Mouse (Mus musculus) intestine, embryonic 14.5 days (tissue): ENCODE measurements at regions not wholly inside any gene's neighbourhood (a gene's known extent, or its start where the extent isn't known, plus 50 kb on each side); places are given as distances from the start of the nearest gene placed in this dataset.

Experiments used
- ATAC-seq: fragments of 200-750 bp; cut with Nextera tagmentation; replicated peaks from 2 replicates; pipeline ENCODE4 v1.8.0; 2017; ENCODE audit warnings: low read depth, moderate number of reproducible peaks, moderate TSS enrichment, moderate library complexity; ENCODE audit not compliant: low FRiP score, low TSS enrichment
- DNase-seq: peaks from one replicate; pipeline ENCODE4 v3.0.0-alpha.2; 2018; ENCODE audit warnings: low spot score
- H3K27ac ChIP-seq: fragments of 300-500 bp; sonication (generic); 2 replicates; pipeline ENCODE4 v1.5.1; 2014; ENCODE audit warnings: low read depth, mild to moderate bottlenecking, control low read depth
- H3K27me3 ChIP-seq: fragments of 300-500 bp; sonication (generic); replicated peaks from 2 replicates; pipeline ENCODE4 v1.6.1; 2014; ENCODE audit warnings: low read length, control low read depth; ENCODE audit not compliant: control insufficient read depth, insufficient read depth
- H3K36me3 ChIP-seq: fragments of 300-500 bp; sonication (generic); 2 replicates; pipeline ENCODE4 v1.6.1; 2014; ENCODE audit warnings: low read length, control low read depth; ENCODE audit not compliant: control insufficient read depth, insufficient read depth
- H3K4me1 ChIP-seq: fragments of 300-500 bp; sonication (generic); replicated peaks from 2 replicates; pipeline ENCODE4 v1.6.1; 2014; ENCODE audit warnings: low read length, control low read depth, mixed read lengths; ENCODE audit not compliant: control insufficient read depth, insufficient read depth
- H3K4me2 ChIP-seq: fragments of 300-500 bp; sonication (generic); 2 replicates; pipeline ENCODE4 v1.6.1; 2014; ENCODE audit warnings: low read length
- H3K4me3 ChIP-seq: fragments of 300-500 bp; sonication (generic); 2 replicates; pipeline ENCODE4 v1.5.1; 2014; ENCODE audit warnings: low read depth, low read length, control low read depth, mixed read lengths
- H3K9ac ChIP-seq: fragments of 300-500 bp; sonication (generic); 2 replicates; pipeline ENCODE4 v1.6.1; 2014; ENCODE audit warnings: mild to moderate bottlenecking, low read length
- H3K9me3 ChIP-seq: fragments of 300-500 bp; sonication (generic); 2 replicates; pipeline ENCODE4 v1.6.1; 2016; ENCODE audit warnings: low read length, control low read depth; ENCODE audit not compliant: control insufficient read depth
- WGBS: fragments of 180-500 bp; shearing (Covaris S2); extraction: QIAGEN DNeasy Blood & Tissue Kit; methylation state at CpG from one replicate; pipeline ENCODE4 v1.1.7; 2014; 5-methylcytosine and 5-hydroxymethylcytosine counted together

- Histone ChIP-seq H3K4me3 (no peak overlapping the region), H3K27ac (no peak overlapping the region), H3K36me3 (no peaks in the 10 kb centered on the region), H3K9ac (no peak overlapping the region), H3K9me3 (no peaks in the 10 kb centered on the region), H3K4me2 (no peak overlapping the region), H3K4me1 (no peaks in the 10 kb centered on the region), H3K27me3 (no peaks in the 10 kb centered on the region)
- WGBS = 34% methylated on average over 11 of the region's 11 CpGs
- DNase-seq (no peak), ATAC-seq (no peak)
Measured at GRCm38 (mm10) chr12:77048380-77048779, 86.4 kb upstream of the Max start.

- no peak for ATAC-seq
- WGBS = 87% methylated on average over 1 of the region's 1 CpGs
- H3K4me3 ChIP-seq = no peak overlapping the region
Measured at GRCm38 (mm10) chr12:77047273-77047672, 85.3 kb upstream of the Max start.

GRCm38 (mm10) chr12:77045956-77046355, 84.0 kb upstream of the Max start:
- Histone ChIP-seq H3K4me3 (no peak overlapping the region), H3K9ac (no peak overlapping the region), H3K4me1 (no peaks in the 10 kb centered on the region), H3K27me3 (no peaks in the 10 kb centered on the region), H3K36me3 (no peaks in the 10 kb centered on the region), H3K9me3 (no peaks in the 10 kb centered on the region), H3K27ac (no peak overlapping the region), H3K4me2 (no peak overlapping the region)
- WGBS = 71% methylated on average over 2 of the region's 2 CpGs
- DNase-seq (no peak), ATAC-seq (no peak)

More at GRCm38 (mm10) chr12:77047273-77047672, 85.3 kb upstream of the Max start:
- H3K4me2 ChIP-seq = no peak overlapping the region
- H3K27ac ChIP-seq = no peak overlapping the region
- H3K9me3 ChIP-seq = no peaks in the 10 kb centered on the region
- H3K36me3 ChIP-seq = no peaks in the 10 kb centered on the region
- no peak overlapping the region for H3K9ac ChIP-seq
- H3K27me3 ChIP-seq = no peaks in the 10 kb centered on the region
- DNase-seq = no peak
- no peaks in the 10 kb centered on the region for H3K4me1 ChIP-seq

- 71% methylated on average over 10 of the region's 10 CpGs for WGBS
- Histone ChIP-seq H3K9me3 (no peaks in the 10 kb centered on the region), H3K27me3 (no peaks in the 10 kb centered on the region), H3K36me3 (no peaks in the 10 kb centered on the region), H3K4me2 (no peak overlapping the region), H3K4me1 (no peaks in the 10 kb centered on the region), H3K27ac (no peak overlapping the region), H3K9ac (no peak overlapping the region), H3K4me3 (no peak overlapping the region)
- no peak for ATAC-seq
- DNase-seq = no peak
Measured at GRCm38 (mm10) chr12:77045356-77045755, 83.4 kb upstream of the Max start.

GRCm38 (mm10) chr12:77042356-77042755, 80.4 kb upstream of the Max start:
- DNase-seq (no peak), ATAC-seq (no peak)
- WGBS = 72% methylated on average over 3 of the region's 4 CpGs
- Histone ChIP-seq H3K27ac (no peak overlapping the region), H3K9ac (no peak overlapping the region), H3K4me1 (no peaks in the 10 kb centered on the region), H3K9me3 (no peaks in the 10 kb centered on the region), H3K4me2 (no peak overlapping the region), H3K36me3 (no peaks in the 10 kb centered on the region), H3K27me3 (no peaks in the 10 kb centered on the region), H3K4me3 (no peak overlapping the region)

- DNase-seq (no peak), ATAC-seq (no peak)
- no peaks in the 10 kb centered on the region for H3K4me1 ChIP-seq
- H3K9ac ChIP-seq = no peak overlapping the region
- no peaks in the 10 kb centered on the region for H3K9me3 ChIP-seq
- H3K4me3 ChIP-seq = no peak overlapping the region
- no peak overlapping the region for H3K27ac ChIP-seq
- H3K4me2 ChIP-seq = no peak overlapping the region
- no peaks in the 10 kb centered on the region for H3K36me3 ChIP-seq
- 44% methylated on average over 5 of the region's 5 CpGs for WGBS
- H3K27me3 ChIP-seq = no peaks in the 10 kb centered on the region
Measured at GRCm38 (mm10) chr12:77041141-77041540, 79.1 kb upstream of the Max start.

GRCm38 (mm10) chr12:77039953-77040305, 77.9 kb upstream of the Max start:
- no peaks in the 10 kb centered on the region for H3K36me3 ChIP-seq
- no peak for DNase-seq
- no peaks in the 10 kb centered on the region for H3K4me1 ChIP-seq
- H3K9ac ChIP-seq = no peak overlapping the region
- ATAC-seq = no peak
- H3K27me3 ChIP-seq = no peaks in the 10 kb centered on the region
- H3K4me3 ChIP-seq = no peak overlapping the region
- 92% methylated on average over 4 of the region's 4 CpGs for WGBS
- no peak overlapping the region for H3K27ac ChIP-seq
- no peaks in the 10 kb centered on the region for H3K9me3 ChIP-seq
- no peak overlapping the region for H3K4me2 ChIP-seq

- DNase-seq (no peak), ATAC-seq (no peak)
- Histone ChIP-seq H3K9ac (no peak overlapping the region), H3K27me3 (no peaks in the 10 kb centered on the region), H3K4me2 (no peak overlapping the region), H3K27ac (no peak overlapping the region), H3K4me1 (no peaks in the 10 kb centered on the region), H3K4me3 (no peak overlapping the region), H3K36me3 (no peaks in the 10 kb centered on the region), H3K9me3 (no peaks in the 10 kb centered on the region)
- WGBS = 81% methylated on average over 17 of the region's 17 CpGs
Measured at GRCm38 (mm10) chr12:77039295-77039952, 77.4 kb upstream of the Max start.

- H3K4me3 ChIP-seq = no peak overlapping the region
- no peaks in the 10 kb centered on the region for H3K9me3 ChIP-seq
- H3K9ac ChIP-seq = no peak overlapping the region
- H3K4me2 ChIP-seq = no peak overlapping the region
- H3K36me3 ChIP-seq = no peaks in the 10 kb centered on the region
- ATAC-seq (no peak), DNase-seq (no peak)
- no peaks in the 10 kb centered on the region for H3K27me3 ChIP-seq
- H3K4me1 ChIP-seq = no peaks in the 10 kb centered on the region
- 44% methylated on average over 2 of the region's 2 CpGs for WGBS
- H3K27ac ChIP-seq = no peak overlapping the region
Measured at GRCm38 (mm10) chr12:77035676-77036075, 73.7 kb upstream of the Max start.
